Mouse (Mus musculus) neural tube, embryonic 11.5 days (tissue): ENCODE measurements around the gene Qrfpr. TPM values are rescaled to one million over a fixed set of nuclear protein-coding genes. Genes with fewer than 3 reads are reported as not detected.

Source experiments
- ATAC-seq: fragments of 200-750 bp; cut with Nextera tagmentation; 2 replicates; pipeline ENCODE4 v1.8.0; 2017; ENCODE audit warnings: moderate number of reproducible peaks, mild to moderate bottlenecking, moderate TSS enrichment, moderate library complexity; ENCODE audit not compliant: insufficient read depth, low FRiP score, low TSS enrichment
- DNase-seq: peaks from one replicate; pipeline ENCODE4 v3.0.0-alpha.2; 2015; ENCODE audit warnings: low spot score
- H3K27ac ChIP-seq: fragments of 300-500 bp; sonication (generic); 2 replicates; pipeline ENCODE4 v1.5.1; 2014; ENCODE audit warnings: low read depth, mild to moderate bottlenecking, low read length
- H3K27me3 ChIP-seq: fragments of 300-500 bp; sonication (generic); 2 replicates; pipeline ENCODE4 v1.6.1; 2014; ENCODE audit warnings: mild to moderate bottlenecking, low read length, mixed read lengths; ENCODE audit not compliant: control insufficient read depth, insufficient read depth
- H3K36me3 ChIP-seq: fragments of 300-500 bp; sonication (generic); 2 replicates; pipeline ENCODE4 v1.6.1; 2014; ENCODE audit warnings: mild to moderate bottlenecking, low read length, moderate library complexity, mixed read lengths; ENCODE audit not compliant: control insufficient read depth, insufficient read depth
- H3K4me1 ChIP-seq: fragments of 300-500 bp; sonication (generic); 2 replicates; pipeline ENCODE4 v1.6.1; 2014; ENCODE audit warnings: low read length, mixed read lengths; ENCODE audit not compliant: control insufficient read depth, insufficient read depth
- H3K4me2 ChIP-seq: fragments of 300-500 bp; sonication (generic); 2 replicates; pipeline ENCODE4 v1.6.1; 2014; ENCODE audit warnings: low read depth, mild to moderate bottlenecking, moderate library complexity
- H3K4me3 ChIP-seq: fragments of 300-500 bp; sonication (generic); 2 replicates; pipeline ENCODE4 v1.5.1; 2014; ENCODE audit warnings: low read depth, low read length
- H3K9ac ChIP-seq: fragments of 300-500 bp; sonication (generic); 2 replicates; pipeline ENCODE4 v1.6.1; 2014; ENCODE audit warnings: mild to moderate bottlenecking, low read length
- H3K9me3 ChIP-seq: fragments of 300-500 bp; sonication (generic); 2 replicates; pipeline ENCODE4 v1.6.1; 2016; ENCODE audit warnings: low read length; ENCODE audit not compliant: control insufficient read depth
- WGBS: fragments of 180-500 bp; shearing (Covaris S2); extraction: QIAGEN DNeasy Blood & Tissue Kit; methylation state at CpG from one replicate; pipeline ENCODE4 v1.1.7; 2014; 5-methylcytosine and 5-hydroxymethylcytosine counted together
- polyA plus RNA-seq: library from polyadenylated mRNA; unstranded; fragments of >200 nt; fragmentation: Nextera tagmentation; extraction: Ambion mirVana; gene quantifications from 2 replicates; pipeline ENCODE4 v1.2.1, GENCODE M21; 2014

The Qrfpr gene
- polyA plus RNA-seq, result not detected in 2 replicates

- peak within 1 kb of the TSS; percentile 52 for H3K4me2 ChIP-seq
- DNase-seq (peak; percentile 38), ATAC-seq (no peak)
- H3K9ac ChIP-seq, result no peak within 1 kb of the TSS
- WGBS, result 9% methylated on average over 39 of the region's 39 CpGs
- no peaks in the 10 kb centered on the region; the same call in none of the 2 replicates for H3K27me3 ChIP-seq
- H3K36me3 ChIP-seq, result no peaks in the 10 kb centered on the region
- no peaks in the 10 kb centered on the region for H3K9me3 ChIP-seq
- H3K4me3 ChIP-seq, result peak within 1 kb of the TSS; percentile 15; the same call in 1 of the 2 replicates
- no peak within 1 kb of the TSS for H3K27ac ChIP-seq
- H3K4me1 ChIP-seq, result no peaks in the 10 kb centered on the region
Observed at GRCm38 (mm10) chr3:36221743-36222682, at the start of gene Qrfpr. Qrfpr (minus strand) TSS chr3:36222313.

GRCm38 (mm10) chr3:36263873-36264272 is 41.8 kb upstream of the Qrfpr start:
- H3K9ac ChIP-seq, result no peak overlapping the region
- H3K4me2 ChIP-seq, result no peak overlapping the region
- DNase-seq (no peak), ATAC-seq (no peak)
- H3K36me3 ChIP-seq, result no peaks in the 10 kb centered on the region
- WGBS, result 92% methylated on average over 11 of the region's 11 CpGs
- no peak overlapping the region for H3K4me3 ChIP-seq
- no peaks in the 10 kb centered on the region for H3K4me1 ChIP-seq
- no peak overlapping the region for H3K27ac ChIP-seq
- no peaks in the 10 kb centered on the region for H3K9me3 ChIP-seq
- H3K27me3 ChIP-seq, result no peaks in the 10 kb centered on the region

DNA sequence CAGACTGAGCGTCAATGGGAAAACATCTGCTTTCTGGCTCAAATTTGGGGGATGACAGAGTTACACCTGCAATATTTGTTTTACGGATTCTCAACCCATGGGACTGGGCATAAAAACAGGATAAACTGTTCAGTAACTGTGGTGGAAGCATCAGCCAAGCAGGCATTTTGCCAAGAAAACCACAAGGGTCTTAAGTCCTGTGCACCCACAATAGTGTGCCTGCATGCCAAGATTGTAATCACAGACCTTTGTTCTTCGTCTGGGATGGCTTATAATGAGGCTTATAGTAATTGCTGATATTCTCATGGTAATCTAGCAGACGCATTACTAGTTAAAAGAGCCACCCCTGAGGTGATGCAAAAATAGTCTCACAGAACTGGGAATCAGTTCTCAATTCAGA is 41.2 kb upstream of the Qrfpr start:
- 79% methylated on average over 4 of the region's 4 CpGs for WGBS
- ATAC-seq (no peak), DNase-seq (no peak)
- Histone ChIP-seq H3K4me1 (no peaks in the 10 kb centered on the region), H3K27me3 (no peaks in the 10 kb centered on the region), H3K27ac (no peak overlapping the region), H3K9ac (no peak overlapping the region), H3K4me3 (no peak overlapping the region), H3K4me2 (no peak overlapping the region), H3K36me3 (no peaks in the 10 kb centered on the region), H3K9me3 (no peaks in the 10 kb centered on the region)

DNA sequence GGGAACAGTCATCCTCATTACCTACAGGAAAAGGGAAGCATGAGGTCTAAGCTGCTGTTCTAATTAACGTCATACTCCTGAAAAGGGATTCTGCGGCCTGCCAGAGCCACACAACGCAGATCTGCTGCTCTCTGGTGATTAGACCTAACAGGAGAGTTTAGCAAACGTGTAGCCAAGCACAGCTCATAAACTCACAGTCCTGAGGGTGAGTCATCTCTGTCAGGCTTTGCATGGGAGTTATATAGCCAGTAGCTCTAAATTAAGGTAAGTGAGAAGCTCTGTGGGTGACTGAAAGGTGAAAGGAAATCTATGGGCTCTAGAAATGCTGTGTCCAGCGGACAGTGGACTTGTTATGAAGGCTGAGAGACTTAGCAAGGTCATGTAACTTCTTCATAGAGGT is 28.5 kb upstream of the Qrfpr start:
- DNase-seq (no peak), ATAC-seq (no peak)
- no peak overlapping the region for H3K9ac ChIP-seq
- no peak overlapping the region for H3K27ac ChIP-seq
- H3K4me3 ChIP-seq, result no peak overlapping the region
- no peak overlapping the region for H3K4me2 ChIP-seq
- H3K36me3 ChIP-seq, result no peaks in the 10 kb centered on the region
- 71% methylated on average over 5 of the region's 5 CpGs for WGBS
- no peaks in the 10 kb centered on the region for H3K27me3 ChIP-seq
- no peaks in the 10 kb centered on the region for H3K9me3 ChIP-seq
- H3K4me1 ChIP-seq, result no peaks in the 10 kb centered on the region

DNA sequence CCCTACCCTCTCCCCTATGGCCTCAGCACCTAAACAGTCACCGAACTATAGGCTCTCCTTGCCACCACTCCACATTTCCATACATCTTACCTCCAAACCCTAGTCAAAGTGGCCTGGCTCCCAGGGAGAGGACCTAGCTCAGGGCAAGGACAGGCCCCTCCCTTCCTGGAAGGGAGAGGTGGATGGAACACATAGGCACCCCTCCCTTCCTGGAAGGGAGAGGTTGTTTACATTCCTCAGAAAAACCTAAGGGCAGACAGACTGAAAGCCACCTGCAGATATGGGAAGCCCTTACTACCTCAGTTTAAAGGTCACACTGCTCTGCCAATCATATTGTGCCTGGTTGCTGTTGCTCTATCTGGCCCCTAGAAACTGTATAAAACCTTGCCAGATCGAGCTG is 26.3 kb upstream of the Qrfpr start:
- no peak for DNase-seq
- no peak for ATAC-seq
- no peak overlapping the region for H3K4me2 ChIP-seq
- H3K4me1 ChIP-seq, result no peaks in the 10 kb centered on the region
- H3K36me3 ChIP-seq, result no peaks in the 10 kb centered on the region
- WGBS, result 87% methylated on average over 2 of the region's 2 CpGs
- H3K27ac ChIP-seq, result no peak overlapping the region
- H3K4me3 ChIP-seq, result no peak overlapping the region
- no peak overlapping the region for H3K9ac ChIP-seq
- H3K27me3 ChIP-seq, result no peaks in the 10 kb centered on the region
- H3K9me3 ChIP-seq, result no peaks in the 10 kb centered on the region

GRCm38 (mm10) chr3:36229941-36230340 is 7.8 kb upstream of the Qrfpr start:
- Histone ChIP-seq H3K27ac (no peak overlapping the region), H3K4me1 (no peaks in the 10 kb centered on the region), H3K4me3 (no peak overlapping the region), H3K27me3 (no peaks in the 10 kb centered on the region), H3K9ac (no peak overlapping the region), H3K36me3 (no peaks in the 10 kb centered on the region), H3K4me2 (no peak overlapping the region), H3K9me3 (no peaks in the 10 kb centered on the region)
- no peak for ATAC-seq
- DNase-seq, result no peak
- 67% methylated on average over 2 of the region's 2 CpGs for WGBS

DNA sequence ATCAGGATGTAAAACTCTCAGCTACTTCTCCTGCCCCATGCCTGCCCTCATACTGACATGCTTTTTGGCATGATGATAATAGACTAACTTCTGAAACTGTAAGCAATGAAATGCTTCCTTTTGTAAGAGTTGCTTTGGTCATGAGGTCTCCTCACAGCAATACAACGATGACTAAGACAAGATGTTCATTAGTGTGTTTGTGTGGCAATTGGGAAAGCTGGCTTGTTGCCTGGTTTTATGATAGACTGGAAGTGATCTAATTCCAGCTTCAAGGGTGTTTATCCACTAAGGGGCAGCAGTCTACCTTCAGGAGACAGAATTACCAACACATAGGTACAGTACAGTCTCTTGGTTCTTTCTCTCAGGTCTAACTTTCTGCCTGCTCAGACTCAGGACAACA is 5.1 kb upstream of the Qrfpr start:
- H3K27ac ChIP-seq, result no peak overlapping the region
- DNase-seq, result no peak
- 94% methylated on average over 1 of the region's 1 CpGs for WGBS

GRCm38 (mm10) chr3:36223361-36223760 is 1.2 kb upstream of the Qrfpr start:
- DNase-seq (no peak), ATAC-seq (no peak)
- H3K4me2 ChIP-seq, result no peak overlapping the region
- 5% methylated on average over 2 of the region's 2 CpGs for WGBS
- H3K27ac ChIP-seq, result no peak overlapping the region
- no peaks in the 10 kb centered on the region; the same call in none of the 2 replicates for H3K27me3 ChIP-seq
- no peak overlapping the region for H3K4me3 ChIP-seq
- no peaks in the 10 kb centered on the region for H3K4me1 ChIP-seq
- no peaks in the 10 kb centered on the region for H3K36me3 ChIP-seq
- no peaks in the 10 kb centered on the region for H3K9me3 ChIP-seq
- H3K9ac ChIP-seq, result no peak overlapping the region

More for the DNA sequence above, 5.1 kb upstream of the Qrfpr start:
- no peaks in the 10 kb centered on the region; the same call in none of the 2 replicates for H3K27me3 ChIP-seq
- no peaks in the 10 kb centered on the region for H3K9me3 ChIP-seq
- no peaks in the 10 kb centered on the region for H3K36me3 ChIP-seq
- no peak overlapping the region for H3K9ac ChIP-seq
- H3K4me2 ChIP-seq, result no peak overlapping the region
- no peak for ATAC-seq
- no peak overlapping the region for H3K4me3 ChIP-seq
- no peaks in the 10 kb centered on the region for H3K4me1 ChIP-seq

DNA sequence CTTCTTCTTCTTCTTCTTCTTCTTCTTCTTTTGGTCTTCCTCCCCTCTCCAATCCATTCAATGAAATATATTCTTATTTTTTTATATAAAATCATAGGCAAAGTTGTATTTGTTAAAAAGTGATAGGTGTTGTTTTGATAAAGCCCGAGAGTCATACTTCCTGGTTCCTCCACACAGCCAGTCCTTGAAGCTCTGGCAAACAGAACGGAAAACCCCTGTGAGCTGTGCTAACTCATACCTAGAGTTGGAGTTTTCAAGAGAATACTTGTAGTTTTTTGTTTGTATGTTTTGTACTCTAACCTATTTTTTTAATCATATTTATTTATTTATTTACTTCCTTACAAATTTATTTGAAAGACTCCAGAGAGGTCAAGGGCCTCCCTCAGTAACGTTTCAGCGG is 9.4 kb downstream of the Qrfpr start:
- Histone ChIP-seq H3K27ac (no peak overlapping the region), H3K4me2 (no peak overlapping the region), H3K36me3 (no peaks in the 10 kb centered on the region), H3K27me3 (no peaks in the 10 kb centered on the region), H3K4me1 (no peaks in the 10 kb centered on the region), H3K9ac (no peak overlapping the region), H3K4me3 (no peak overlapping the region), H3K9me3 (no peaks in the 10 kb centered on the region)
- no peak for ATAC-seq
- DNase-seq, result no peak
- WGBS, result 88% methylated on average over 4 of the region's 4 CpGs
